Mouse (Mus musculus): ENCODE measurements at regions not wholly inside any gene's neighbourhood (a gene's known extent, or its start where the extent isn't known, plus 50 kb on each side); places are given as distances from the start of the nearest gene placed in this dataset.
"Not testable (repeated sequence)": the region's sequence is repeated elsewhere in the genome, so short reads cannot be mapped to it uniquely, and the experiment has no call there.

DNA sequence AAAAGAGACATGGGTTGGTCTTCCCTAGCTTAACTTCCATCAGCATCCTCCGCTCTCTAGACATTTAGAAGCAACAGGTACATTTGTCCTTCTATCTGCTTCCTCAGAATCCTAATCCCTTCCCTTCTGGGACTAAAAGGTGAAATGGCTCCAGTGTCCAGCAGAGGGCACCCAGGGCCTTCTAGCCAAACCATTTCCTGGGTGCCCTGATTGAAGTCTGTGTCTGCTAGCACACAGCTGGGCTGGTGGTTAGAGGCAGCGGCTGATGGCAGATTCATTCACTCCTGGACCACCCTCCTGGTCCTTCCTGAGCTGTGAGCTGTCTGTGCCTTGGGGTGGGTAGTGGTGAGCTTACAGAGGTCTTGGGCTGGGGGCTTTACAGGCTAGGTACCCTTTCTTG is 76.5 kb upstream of the Col13a1 start:
- peak; percentile 26 to 62 for DNase-seq (ENCODE audit: low spot score in 2 of 2)

DNA sequence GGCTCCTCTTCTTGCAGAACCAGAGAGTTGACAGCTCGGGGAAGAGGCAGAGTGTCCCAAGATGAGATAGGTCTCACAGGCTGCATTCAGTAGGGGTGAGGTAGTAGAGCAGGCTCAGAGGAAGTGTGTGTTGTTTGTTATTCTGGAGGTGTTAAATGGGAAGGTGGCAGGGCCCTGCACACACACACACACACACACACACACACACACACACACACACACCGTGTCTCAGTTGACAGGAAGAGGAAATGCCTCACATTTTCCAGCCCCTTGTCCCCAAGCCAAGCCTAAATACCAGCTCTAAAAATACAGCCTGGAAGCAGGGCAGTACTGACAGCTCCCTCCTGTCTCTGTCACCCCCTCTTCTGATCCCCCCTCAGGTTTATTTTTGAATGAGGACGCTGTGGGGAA is 70.9 kb upstream of the Col13a1 start:
- no peak for DNase-seq (ENCODE audit: low spot score in 2 of 2)

DNA sequence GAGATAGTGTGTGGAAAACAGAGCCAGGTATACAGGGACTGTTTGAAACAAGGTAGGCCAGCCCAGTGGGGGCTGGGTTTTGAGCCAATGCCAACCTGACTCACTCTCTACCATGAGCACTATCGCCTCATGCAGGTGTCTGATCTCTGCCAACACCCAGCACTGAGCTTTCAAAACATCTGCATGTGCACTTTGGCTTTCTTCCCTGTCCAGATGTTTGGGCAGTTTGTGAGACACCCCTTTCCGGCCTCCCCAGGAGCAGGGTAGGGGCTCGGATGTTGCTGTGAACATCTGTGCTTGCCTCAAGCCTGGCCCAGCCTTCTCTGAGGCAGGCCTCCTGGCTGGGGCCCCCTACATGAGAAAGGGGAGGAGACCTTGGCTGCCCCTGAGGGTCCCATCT is 65.5 kb upstream of the Col13a1 start:
- DNase-seq (ENCODE audit: low spot score in 2 of 2), result no peak

DNA sequence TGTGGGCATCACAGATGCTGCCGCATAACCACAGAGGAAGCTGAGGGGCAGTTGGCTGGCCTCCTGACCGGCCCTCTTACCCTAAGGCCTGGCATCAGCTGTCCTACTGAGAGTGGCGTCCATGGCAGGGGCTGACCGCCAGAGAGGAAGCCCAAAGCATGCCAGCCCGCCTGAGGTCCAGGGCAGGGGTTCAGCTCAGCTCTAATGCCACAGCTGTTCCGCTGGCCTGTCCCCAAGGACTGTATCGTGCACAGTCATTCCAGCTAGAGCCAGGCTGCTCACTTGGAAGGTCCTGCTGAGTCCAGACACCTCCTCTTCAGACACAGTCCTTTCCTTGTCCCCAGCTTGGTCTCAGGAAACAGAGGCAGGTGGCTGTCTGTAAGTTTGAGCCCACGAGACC is 61.0 kb upstream of the Col13a1 start:
- no peak for DNase-seq (ENCODE audit: low spot score in 2 of 2)

DNA sequence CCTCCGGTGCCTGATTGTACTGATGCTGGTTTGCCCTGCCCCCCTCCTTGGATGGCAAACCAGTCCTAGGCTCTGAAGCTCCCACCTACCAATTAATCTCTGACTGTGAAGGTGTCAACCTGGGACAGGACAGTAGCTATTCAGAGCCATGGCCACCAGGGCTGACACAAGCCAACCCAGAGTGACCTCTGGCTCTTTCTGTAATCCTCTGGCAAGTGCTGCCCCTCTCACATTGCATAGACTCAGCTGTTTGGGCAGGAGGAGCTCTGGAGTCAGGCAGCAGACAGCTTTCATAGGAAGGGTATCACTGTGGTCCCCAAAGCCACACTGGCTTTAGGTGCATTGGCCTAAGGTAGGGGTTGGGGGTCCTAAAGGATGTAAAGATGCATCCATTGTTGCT is 59.7 kb upstream of the Col13a1 start:
- no peak for DNase-seq (ENCODE audit: low spot score in 2 of 2)

DNA sequence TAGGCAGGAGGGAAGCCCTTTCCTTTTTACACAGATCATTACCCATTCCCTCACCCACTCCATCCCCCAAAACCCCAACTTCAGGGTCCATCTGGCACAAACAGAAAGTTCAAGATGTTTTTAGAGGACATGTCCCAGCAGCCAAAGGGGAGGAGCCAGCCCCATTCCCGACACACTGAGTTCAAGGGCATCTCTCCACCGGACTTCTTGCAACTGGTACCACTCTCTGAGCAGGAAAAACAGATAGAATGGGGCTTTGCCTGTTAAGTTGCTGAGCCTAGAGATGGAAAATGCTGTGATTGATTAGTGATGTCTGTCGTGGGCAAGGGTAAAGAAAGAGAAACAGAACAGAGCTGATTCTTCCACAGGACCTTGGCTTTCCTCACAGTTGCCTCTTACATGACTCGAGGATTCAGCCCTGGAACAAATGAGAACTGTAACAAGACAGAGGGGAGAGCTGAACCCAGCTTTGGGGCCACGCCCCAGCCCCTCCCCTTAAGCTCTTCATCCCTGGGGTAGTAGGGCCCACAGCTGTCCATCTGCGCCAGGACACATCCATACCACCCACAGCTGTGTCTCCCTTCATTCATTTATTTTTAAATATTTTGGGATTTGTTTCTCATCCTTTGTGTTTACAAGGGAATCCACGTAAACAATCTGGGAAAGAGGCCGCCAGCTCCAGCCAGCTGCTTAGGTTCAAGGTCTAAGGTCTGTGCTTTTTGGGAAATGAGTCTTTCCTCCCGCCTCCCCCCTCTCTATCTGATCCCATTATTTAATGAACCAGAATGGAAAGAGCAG is 58.7 kb upstream of the Col13a1 start:
- no peak for DNase-seq (ENCODE audit: low spot score in 2 of 2)

DNA sequence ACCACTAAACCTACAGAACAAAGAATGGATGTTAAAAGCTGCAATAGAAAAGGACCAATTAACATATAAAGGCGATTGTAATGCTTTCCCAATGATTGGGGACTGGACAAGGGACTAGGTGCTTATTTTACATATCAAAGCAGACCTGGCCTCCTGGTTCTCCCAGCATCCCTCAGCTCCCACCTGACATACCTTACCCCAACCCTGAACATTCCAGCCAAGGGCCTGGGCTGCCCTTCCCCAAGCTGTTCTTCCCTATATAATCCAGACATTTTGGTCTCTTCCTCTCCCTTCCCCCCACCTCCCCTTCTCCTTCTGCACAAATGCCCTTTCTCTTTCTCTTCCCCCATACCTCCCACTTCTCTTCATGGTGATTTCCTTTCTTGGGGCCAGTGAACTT is 57.9 kb upstream of the Col13a1 start:
- DNase-seq (ENCODE audit: low spot score in 2 of 2), result no peak

DNA sequence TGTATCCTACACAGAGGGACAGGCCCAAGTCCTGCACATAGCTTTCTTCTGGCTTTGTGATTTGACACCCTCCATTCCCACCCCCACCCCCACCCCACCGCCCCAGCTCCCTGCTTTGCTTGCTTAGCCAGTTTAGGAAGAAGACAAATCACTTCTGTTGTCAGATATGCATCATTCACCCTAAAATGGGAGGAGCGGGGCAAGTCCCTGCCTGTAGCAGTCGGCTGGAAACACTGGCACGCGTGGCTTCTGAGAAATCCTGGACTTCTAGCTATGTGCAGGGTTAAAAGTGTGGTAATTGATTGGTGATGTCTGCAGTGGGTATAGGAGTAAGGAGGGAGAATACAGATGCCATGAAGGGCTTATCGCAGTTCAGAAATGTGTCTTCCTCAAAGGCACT is 55.4 kb upstream of the Col13a1 start:
- DNase-seq (ENCODE audit: low spot score in 2 of 2), result no peak

DNA sequence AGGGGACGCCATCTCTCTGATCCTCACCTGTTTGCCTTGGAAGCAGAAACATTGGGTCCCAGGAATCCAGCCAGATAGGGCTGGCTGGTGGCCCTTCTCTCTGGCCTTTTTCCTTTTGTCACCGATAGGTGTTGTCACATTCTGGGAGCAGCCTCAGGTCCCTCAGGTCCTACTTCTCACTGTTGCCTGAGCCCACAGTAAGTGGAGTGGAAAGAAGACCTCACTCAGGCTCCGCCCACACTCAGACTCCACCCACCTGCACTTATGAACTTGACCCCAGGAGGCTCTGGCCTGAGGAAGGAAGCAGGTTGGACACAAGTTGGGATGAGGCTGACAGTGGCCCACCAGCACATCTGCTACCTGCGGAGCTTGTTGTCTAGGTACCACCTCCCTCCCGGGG is 54.8 kb upstream of the Col13a1 start:
- DNase-seq (ENCODE audit: low spot score in 2 of 2), result no peak

DNA sequence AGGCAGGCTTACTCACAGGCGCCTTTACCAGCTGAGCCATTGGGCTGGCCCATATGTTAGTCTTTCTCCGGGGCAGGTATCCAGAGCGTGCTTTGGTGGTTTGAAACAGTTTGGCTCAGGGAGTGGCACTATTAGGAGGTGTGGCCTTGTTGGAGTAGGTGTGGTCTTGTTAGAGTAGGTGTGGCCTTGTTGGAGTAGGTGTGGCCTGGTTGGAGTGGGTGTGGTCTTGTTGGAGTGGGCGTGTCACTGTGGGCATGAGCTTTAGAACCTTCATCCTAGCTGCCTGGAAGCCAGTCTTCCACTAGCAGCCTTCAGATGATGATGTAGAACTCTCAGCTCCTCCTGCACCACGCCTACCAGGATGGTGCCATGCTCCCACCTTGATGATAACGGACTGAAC is 53.1 kb upstream of the Col13a1 start:
- not testable (repeated sequence) for DNase-seq (ENCODE audit: low spot score in 2 of 2)

DNA sequence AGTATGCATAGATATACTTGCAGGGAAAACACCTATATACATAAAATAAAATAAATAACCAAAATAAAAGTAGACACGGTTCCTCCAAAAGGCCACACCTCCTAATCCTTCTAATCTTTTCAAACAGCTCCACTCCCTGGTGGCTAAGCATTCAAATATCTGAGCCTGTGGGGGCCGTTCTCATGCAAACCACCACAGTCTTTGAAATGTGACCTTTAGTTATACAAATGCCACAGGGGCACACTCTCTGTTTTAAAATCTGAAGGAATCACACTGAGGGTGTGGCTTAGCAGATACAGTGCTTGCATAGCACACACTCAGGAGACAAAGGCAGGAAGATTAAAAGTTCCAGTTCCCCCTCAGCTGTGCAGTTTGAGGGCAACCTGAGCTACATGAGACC is 50.4 kb upstream of the Col13a1 start:
- DNase-seq (ENCODE audit: low spot score in 2 of 2), result no peak
